Mouse (Mus musculus) mouse embryonic stem cell (cell line): Measurements from ENCODE around the gene Gprin2.

Experiments
- in situ Hi-C, 2 experiments: fragments of 300-500 bp; cut with MboI; formaldehyde crosslinking; loops; 1 replicate in 1 of 2; 3 replicates in 1 of 2; pipeline ENCODE4 v1.14.3; 2019 to 2020; ENCODE audit warnings: low sequenced_read_pairs in 2 of 2, low pct_unique_long_range_greater_than_20kb in 1 of 2, mixed read lengths in 1 of 2; ENCODE audit not compliant: unreplicated experiment in 1 of 2

The Gprin2 gene

DNA sequence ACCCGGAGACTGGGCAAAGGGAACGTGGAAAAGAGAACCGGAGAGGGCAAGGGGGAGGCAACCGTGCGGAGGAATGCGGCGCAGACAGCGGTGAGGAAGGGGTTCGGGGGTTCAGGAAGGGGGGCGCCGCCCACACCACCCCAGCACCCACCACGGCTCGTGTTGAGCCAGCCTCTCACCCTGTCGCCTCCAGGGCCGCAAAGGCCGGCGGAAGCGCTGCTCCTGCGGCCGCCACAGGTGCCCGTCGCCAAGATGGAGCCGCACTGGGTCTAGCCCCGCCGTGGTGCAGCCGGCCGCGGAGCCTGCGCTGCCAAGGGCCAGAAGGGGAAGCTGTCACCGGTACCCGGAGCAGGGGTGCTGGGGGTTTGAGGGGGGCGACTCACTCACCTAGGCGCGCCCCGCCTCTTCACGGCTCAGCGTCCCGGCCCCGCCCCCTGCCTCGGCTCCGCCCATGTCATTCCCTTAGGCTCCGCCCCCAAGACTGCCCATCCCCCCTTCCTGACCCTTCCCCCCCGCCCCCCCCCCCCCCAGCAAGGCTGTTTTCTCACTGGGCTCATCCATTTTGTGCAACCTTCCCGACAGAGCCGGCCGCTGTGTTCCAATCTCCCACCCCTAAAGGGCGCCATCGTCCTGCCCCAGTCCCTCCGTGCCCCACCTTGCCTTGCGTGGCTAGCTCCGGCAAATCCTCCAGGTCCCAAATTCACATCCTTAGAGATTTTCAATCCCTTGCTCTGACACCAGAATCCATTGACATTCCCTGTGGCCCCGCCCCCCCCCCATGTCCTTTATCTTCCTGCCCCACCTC, at the start of gene Gprin2:
Gene Gprin2, minus strand, starts transcription at position 423 of the 805 bp plus-strand sequence.
- in situ Hi-C loops: no loop called here

- in situ Hi-C loops: no loop called here
Observed at GRCm38 (mm10) chr14:34240676-34241075, 39.2 kb upstream of the Gprin2 start.

DNA sequence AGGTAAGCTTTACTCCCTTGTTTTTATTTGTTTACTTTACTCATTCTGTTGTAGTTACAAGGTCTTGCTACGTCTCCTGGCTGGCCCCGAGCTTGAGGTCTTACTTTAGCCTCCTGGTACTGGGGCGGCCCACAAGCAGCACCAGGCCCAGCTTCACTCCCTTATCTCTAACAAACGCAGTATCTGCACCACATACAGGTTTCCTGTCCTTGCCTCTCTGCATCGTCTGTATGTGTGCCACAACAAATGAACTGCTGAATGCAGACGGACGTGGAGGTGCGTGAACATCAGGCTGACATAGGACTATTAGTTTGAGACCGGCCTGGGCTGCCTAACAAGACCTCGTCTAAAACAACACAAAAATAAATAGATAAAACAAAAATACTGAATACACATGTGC, 38.8 kb upstream of the Gprin2 start:
- in situ Hi-C loops: no loop called here

- in situ Hi-C loops: loop anchor here in 1 of 2 experiments (10.0 kb wide), 1 partner anchor 160 kb away; no protein-coding TSS in a partner anchor
Observed at GRCm38 (mm10) chr14:34234630-34235380, 33.4 kb upstream of the Gprin2 start.

DNA sequence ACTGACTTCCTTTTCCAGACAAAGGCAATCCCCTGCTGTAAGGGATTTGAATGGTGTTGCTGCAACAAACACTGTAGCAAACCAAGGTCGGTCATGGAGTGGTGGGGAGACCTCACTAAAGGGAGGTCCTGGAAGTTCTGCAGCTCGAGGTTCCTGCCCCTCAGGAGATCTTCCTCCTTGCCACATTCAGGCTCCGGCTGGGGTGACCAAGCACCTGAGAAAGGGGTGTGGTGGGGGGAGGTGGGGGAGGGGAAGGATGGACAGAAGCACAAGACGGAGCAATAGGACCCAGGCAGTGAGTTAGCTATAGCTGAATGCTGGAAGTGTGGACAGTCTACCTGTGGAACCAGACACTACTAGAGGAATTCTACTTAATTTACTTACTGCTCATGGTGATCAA, 32.4 kb upstream of the Gprin2 start:
- in situ Hi-C loops: loop anchor here in 1 of 2 experiments (10.0 kb wide), 1 partner anchor 161 kb away; no protein-coding TSS in a partner anchor

GRCm38 (mm10) chr14:34232866-34233680, 31.6 kb upstream of the Gprin2 start:
- in situ Hi-C loops: loop anchor here in 1 of 2 experiments (10.0 kb wide), 1 partner anchor 162 kb away; no protein-coding TSS in a partner anchor

- in situ Hi-C loops: loop anchor here in 1 of 2 experiments (10.0 kb wide), 1 partner anchor 162 kb away; no protein-coding TSS in a partner anchor
Observed at GRCm38 (mm10) chr14:34232340-34232739, 30.9 kb upstream of the Gprin2 start.

GRCm38 (mm10) chr14:34228830-34229506, 27.5 kb upstream of the Gprin2 start:
- in situ Hi-C loops: no loop called here

DNA sequence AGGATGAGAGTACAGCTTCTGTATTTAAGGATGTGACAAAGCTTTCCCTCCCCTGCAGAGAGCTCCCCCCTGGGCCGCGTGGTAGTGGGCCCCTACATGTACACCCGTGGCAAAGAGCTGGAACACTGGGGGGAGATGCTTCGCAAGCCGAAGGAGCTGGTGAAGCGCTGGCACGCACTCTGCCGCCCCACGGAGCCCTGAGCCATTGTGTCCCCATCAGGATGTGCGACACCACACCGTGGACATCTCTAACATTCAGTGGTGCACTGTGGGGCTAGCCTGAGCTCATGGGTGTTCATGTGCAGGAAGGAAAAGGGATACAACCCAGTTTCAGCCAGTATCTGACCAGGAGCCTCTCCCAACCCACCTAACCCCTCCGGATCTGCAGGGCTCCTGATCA, 26.5 kb upstream of the Gprin2 start:
- in situ Hi-C loops: no loop called here

GRCm38 (mm10) chr14:34226566-34226965, 25.1 kb upstream of the Gprin2 start:
- in situ Hi-C loops: no loop called here

GRCm38 (mm10) chr14:34225986-34226385, 24.5 kb upstream of the Gprin2 start:
- in situ Hi-C loops: no loop called here

DNA sequence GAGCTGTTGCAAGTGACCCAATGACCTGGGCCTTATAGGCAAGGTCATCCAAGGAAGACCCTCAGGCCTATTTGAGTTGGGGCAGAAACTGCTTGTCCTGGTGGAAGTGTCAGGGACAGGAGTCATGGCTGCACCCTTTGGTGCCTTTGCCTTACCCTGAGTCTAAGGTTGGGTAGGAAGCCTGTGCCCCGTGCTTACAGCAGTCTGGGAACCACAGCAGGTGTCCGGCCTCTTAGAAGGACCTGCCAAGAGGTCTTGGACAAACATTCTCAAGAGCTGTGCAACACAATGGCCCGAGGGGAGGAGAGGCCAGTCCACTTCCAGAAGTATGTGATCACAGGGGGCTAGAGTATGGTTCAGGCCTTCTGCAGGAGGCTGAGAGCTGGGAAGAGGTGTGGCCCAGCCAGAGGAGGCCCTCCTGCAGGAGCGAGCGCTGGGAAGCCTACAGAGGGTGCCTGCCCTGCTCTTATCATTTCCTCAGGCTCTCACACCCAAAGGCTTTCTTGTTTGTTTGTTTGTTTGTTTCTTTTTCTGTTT, 22.0 kb upstream of the Gprin2 start:
- in situ Hi-C loops: no loop called here

- in situ Hi-C loops: no loop called here
Observed at GRCm38 (mm10) chr14:34221416-34222077, 20.1 kb upstream of the Gprin2 start.

GRCm38 (mm10) chr14:34220426-34220825, 19.0 kb upstream of the Gprin2 start:
- in situ Hi-C loops: no loop called here

GRCm38 (mm10) chr14:34219786-34220198, 18.3 kb upstream of the Gprin2 start:
- in situ Hi-C loops: no loop called here

DNA sequence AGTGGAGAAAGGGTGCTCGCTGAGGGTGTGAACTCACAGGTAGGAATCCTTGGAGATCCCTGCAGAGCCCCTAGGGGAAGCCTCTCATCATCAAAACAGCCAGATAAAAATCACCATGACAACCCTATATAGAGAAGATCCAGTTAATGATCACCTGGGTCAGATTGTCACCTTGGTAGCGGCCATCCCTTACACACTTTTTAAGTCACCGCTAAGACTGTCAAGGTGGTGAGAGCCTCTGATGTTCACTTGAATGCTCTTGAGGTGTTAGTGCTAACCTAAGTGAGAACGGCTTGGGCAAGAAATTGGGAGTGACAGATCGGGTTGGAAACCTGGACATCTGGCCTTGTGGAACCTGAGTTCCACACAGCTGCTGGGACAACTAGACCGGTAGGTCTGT, 17.8 kb upstream of the Gprin2 start, which contains the start of gene Syt15:
Gene Syt15, plus strand, starts transcription at position 301 of the 400 bp plus-strand sequence.
- in situ Hi-C loops: no loop called here

GRCm38 (mm10) chr14:34215451-34216127, 14.1 kb upstream of the Gprin2 start:
- in situ Hi-C loops: no loop called here
